Mouse (Mus musculus): Measurements from ENCODE around the gene Acad11. TPM values are rescaled to one million over a fixed set of nuclear protein-coding genes. Genes with fewer than 3 reads are reported as not detected.

Acad11 gene
- polyA plus RNA-seq, 1 experiment from 2014 or later, result 25.2 TPM

Other genes with a start within 250 kb of the Acad11 start
- gene Nphp3, start 60.8 kb upstream of the Acad11 start, polyA plus RNA-seq (2015; fragmentation: Nextera tagmentation; extraction: Ambion mirVana), result 1.4 TPM in 2 replicates
- gene Gm28305, start 22.7 kb upstream of the Acad11 start, polyA plus RNA-seq (2015; fragmentation: Nextera tagmentation; extraction: Ambion mirVana), result not detected in 2 replicates
- 19.8 and 21.3 TPM in 2 replicates for gene Uba5, start 243 bp upstream of the Acad11 start, polyA plus RNA-seq (2015; fragmentation: Nextera tagmentation; extraction: Ambion mirVana)
- 0.89 and 0.92 TPM in 2 replicates for gene Ackr4, start 63.6 kb downstream of the Acad11 start, polyA plus RNA-seq (2015; fragmentation: Nextera tagmentation; extraction: Ambion mirVana)
- gene Dnajc13, start 199.6 kb downstream of the Acad11 start, polyA plus RNA-seq (2015; fragmentation: Nextera tagmentation; extraction: Ambion mirVana), result 6.8 and 7.2 TPM in 2 replicates